Mouse (Mus musculus): ENCODE results near the gene Aspscr1.
"Not testable (repeated sequence)": the region's sequence is repeated elsewhere in the genome, so short reads cannot be mapped to it uniquely, and the experiment has no call there.

The Aspscr1 gene

DNA sequence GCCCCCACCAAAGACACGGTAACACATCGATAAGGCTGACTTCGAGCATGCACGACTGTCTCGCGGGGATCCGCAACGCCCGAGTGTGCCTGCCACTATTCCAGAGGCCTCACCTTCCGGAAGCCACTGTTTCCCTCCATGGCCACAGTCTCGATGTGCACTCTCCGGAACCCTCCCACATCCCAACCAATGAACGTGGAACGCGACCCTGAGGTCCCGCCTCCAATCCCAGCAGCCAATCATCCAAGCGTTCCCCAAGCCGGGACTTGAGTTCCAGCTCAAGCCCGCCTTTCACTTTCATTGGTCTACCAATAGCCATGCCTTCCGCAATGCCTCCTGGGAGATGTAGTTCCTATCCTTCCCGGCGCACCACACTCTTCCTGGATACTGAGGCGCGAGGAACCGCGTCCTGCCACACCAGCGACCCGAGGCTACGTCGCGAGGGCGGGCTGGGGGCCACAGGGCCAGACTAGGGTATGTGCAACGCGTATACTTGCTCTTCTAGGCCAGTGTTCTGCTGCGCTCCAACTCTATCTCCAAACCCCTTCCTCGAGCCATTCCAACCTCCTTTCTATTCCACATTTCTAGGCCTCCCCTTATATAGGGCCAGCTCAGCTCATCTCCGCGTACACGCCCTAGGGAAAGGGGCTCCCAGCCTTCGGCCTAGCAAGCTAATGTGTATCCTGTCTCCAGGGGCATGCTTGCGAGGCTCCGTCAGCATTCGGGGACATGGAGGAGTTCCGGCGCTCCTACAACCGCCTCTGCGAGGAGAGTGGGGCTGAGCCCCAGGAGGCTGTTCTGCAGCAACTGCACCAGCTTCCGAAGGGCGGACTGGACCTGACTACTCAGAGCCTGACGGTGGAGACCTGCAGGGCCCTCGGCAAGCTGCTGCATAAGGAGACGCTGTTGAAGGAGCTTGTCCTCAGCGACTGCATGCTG lies 41.1 kb downstream of the Aspscr1 start, which contains the start of the genes Cenpx and Lrrc45:
Gene Cenpx (minus strand): TSS at position 159 of the 939 bp plus-strand sequence.
Gene Lrrc45 (plus strand): TSS at position 346 of the 939 bp plus-strand sequence.
- peak; percentile 97 for DNase-seq (ENCODE audit: low read depth)

DNA sequence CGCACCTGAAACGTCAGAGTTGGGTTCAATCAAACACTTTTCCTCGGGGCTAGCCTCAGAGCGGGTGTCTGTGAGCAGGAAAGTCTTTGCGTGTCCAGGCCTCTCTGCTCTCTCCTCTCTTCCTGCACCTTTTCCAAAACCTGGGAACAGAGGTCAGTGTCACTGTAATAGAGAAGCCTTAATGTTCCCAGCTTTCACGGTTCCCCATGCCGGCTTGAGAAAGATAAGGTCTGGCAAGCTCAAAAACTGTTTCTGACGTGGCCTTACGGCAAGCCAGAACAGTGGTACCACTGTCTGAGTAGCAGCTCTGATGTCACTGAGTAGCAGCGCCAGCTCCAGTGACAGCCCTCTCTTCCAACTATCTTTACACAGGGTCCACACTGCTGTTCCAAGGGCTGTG lies 41.8 kb downstream of the Aspscr1 start:
- DNase-seq (ENCODE audit: low read depth): no peak

DNA sequence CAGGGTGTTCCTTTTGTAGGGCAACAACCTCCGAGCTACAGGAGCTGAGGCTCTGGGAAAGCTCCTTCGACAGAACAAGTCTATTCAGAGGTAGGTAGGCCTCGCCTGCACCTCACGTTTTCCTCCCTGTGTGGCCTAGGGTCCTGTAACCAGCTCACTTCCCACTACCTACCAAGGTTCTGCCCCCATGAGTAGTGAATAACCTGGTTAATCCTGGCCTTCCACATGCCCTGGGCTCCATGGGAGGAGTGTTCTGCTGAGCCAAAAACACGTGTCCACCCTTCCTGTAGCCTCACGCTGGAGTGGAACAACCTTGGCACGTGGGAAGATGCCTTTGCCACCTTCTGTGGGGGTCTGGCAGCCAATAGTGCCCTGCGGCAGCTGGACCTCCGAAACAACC lies 42.4 kb downstream of the Aspscr1 start:
- no peak for DNase-seq (ENCODE audit: low read depth)

DNA sequence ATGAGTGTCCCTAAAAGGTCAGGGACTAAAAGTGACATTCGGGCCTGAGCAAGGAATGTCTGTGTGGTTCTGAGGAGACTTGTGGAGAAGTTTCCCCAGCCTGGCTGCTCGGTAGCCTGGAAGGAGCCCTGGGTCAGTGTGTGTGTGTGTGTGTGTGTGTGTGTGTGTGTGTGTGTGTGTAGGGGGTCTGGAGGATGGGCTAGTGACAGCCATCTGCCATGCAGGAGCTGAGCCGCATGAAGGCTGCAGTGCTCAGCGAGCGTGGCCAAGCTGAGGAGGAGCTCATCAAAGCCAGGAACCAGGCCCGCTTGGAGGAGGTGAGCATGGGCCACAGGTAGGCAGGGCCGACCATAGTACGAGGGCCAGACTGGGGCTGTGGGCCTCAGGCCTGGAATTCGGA lies 46.5 kb downstream of the Aspscr1 start:
- no peak for DNase-seq (ENCODE audit: low read depth)

DNA sequence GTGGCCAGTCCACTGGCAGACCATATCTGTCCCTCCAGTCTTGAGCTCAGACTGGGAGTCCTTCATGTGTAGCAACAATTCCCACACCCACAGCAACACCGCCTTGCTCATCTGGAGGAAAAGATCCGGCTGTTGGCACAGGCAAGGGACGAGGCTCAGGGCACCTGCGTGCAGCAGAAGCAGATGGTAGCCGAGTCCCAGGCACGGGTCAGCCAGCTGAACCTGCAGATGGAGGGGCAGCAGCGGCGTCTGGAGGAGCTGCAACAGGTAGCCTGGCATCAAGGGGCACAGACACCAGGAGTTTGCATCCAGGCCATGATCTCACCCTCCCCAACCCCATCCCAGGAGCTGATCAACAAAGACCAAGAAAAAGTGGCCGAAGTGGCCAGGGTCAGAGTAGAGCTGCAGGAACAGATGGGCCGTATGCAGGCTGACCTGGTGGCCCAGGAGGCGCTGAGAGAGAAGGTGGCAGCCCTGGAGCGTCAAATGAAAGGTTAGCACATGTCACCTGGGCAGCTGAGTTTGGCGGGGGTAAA lies 47.1 kb downstream of the Aspscr1 start:
- DNase-seq (ENCODE audit: low read depth): no peak

DNA sequence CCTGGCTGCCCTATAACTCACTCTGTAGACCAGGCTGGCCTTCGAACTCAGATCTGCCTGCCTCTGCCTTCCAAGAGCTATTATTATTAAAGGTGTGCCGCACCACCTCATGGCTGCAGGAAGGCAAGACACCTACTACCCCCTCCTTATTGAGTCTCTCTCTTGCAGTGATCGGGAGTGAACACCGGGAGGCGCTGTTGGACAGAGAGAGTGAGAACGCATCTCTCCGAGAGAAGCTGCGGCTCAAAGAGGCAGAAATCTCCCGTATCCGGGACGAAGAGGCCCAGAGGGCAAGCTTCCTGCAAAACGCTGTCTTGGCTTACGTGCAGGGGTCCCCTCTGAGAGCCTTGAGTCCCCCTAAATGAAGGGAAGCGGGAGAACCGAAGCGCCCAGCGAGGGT lies 47.7 kb downstream of the Aspscr1 start:
- DNase-seq (ENCODE audit: low read depth): peak; percentile 96

DNA sequence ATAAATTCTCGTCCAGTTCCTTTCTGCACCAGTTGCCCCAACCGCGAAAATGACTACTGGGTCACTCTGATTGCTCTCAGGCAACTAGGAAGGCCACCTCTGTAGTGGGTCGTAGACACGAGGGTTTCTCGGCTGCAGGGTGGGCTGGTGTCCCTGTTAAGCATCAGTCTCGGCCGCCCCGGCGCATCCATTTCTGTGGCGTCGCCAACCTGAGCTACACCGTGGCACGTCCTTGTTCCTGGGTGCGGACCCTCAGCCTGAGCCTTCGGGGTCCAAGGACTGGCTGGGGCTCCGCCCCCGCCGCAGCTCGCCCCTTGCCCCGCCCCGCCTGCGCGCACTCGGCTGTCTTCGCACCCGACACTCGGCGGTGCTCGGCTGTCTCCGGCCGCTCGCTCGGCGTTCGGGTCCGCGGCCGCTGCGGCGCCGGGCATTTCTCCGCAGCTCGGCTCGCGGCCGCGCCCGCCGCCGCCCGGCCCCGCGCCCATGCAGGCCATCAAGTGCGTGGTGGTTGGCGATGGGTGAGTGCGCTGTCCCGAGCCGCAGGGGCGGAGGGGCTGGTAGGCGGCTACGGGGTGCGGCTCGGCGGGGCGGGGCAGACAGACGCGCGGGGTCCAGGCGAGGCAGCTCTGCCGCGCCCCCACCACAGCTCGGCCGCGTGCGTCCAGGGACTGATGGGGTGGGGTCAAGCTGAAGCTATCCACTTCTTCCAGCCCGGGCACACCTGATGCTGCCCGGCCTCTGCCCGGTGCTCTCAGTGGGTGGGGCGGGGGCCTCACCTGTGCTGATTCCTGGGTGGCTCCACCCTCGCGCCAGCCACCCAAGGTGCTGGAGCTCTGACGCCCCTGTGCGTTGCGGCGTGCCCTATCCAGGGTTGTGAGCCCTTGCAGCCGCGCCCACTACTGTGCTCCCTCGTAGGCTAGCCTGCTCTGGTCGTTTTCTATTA lies 48.6 kb downstream of the Aspscr1 start, which contains the start of gene Rac3:
Gene Rac3 (plus strand): TSS at position 347 of the 943 bp plus-strand sequence.
- peak; percentile 48 for DNase-seq (ENCODE audit: low read depth)

DNA sequence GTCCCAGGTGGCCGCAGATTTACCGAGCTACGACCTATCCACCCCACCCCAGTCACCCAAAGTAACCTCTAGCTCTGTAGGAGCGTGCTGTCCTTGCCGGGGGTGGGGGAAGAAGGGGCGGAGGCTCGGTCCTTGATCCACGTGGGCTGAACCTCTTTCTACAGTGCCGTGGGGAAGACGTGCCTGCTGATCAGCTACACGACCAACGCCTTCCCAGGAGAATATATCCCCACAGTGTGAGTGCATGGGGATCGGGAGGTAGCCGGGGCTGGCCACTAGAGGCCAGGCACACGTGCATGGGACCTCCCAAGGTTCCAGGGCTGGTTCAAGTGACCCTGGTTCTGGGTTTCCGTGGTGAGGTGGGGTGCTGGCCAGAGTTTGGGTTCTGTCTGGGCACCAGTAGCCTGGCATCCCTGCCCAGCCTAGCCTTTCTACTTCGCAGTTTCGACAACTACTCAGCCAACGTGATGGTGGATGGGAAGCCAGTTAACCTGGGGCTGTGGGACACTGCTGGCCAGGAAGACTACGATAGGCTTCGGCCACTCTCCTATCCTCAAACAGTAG lies 49.4 kb downstream of the Aspscr1 start:
- DNase-seq (ENCODE audit: low read depth): no peak

DNA sequence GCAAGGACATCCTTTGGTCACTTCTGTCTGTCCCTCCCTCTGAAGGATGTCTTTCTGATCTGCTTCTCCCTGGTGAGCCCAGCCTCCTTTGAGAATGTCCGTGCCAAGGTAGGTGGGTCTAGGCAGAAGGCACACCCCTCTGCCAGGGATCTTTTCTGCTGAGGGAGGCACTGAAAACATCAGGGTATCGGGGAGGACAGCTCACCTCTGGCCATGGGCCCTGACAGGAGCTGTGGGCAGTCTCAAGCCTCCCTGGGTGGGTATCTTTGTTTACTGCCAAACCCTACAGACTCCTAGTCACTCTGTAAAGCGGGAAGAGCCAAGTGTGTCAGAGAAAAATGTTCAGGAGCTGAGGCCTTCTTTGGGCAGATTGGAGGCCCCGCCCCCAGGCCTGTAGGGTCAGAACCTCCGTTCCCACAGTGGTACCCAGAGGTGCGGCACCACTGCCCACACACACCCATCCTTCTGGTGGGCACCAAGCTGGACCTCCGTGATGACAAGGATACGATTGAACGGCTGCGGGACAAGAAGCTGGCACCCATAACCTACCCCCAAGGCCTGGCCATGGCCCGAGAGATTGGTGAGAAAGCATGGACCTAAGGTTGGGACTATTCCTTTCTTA lies 50.1 kb downstream of the Aspscr1 start:
- DNase-seq (ENCODE audit: low read depth): no peak

DNA sequence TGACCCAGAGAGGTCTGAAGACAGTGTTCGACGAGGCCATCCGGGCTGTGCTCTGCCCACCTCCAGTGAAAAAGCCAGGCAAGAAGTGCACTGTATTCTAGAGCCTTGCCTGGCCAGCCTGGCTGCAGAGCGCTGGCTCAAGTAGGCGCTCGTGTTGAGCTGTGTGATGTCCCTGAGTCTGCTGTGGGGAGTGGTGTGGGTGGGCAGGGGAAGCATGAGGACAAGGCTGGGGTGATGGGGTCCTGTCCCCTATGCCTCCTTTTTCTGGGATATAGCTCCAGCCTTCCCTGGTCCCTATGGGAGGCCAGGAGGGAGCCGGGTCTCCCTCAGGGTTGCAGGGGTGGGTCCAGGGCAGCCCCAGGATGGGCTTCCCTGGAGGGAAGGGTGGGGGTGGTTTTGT lies 50.7 kb downstream of the Aspscr1 start:
- no peak for DNase-seq (ENCODE audit: low read depth)

DNA sequence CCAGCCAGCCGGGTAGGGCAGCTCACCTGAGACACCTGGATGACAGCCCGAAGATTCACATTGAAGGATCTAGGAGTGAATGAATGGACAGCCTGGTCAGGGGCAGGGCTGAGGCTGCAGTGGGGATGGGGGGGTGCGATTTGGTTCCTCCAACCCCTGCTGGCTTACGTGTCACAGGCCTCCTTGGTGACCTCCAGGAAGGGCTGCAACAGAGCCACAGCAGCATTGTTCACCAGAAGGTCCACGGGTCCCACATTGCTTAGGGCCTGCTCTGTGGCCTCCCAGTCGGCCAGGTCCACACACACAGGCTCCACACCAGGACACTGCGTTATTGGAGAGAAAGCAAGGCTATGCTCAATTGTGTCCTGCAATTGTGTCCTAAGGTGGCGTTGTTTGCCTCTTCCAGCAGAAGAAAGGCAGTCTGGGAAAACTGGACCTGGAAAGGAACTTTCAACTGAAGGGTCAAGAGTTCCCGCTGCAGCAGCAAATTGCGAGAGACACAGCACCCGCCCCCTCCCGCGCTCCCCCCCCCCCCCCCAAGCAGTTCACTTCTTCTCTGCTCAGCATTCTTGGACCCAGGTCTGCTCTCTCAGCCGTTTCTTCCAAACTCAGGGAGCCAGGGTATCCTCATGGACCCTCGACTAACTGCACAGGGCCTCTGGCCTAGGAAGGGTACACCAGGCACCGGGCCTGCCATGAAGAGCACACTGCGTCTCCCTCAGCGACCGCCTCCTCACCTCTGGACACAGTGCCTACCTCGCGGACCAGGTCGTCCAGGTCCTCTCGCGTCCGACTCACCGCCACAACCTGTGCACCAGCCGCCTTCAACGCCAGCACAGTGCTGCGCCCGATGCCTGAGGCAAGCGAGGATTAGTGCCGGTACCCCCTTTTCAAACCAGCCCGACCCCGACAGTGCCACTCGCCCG lies 53.7 kb downstream of the Aspscr1 start:
- no peak for DNase-seq (ENCODE audit: low read depth)

DNA sequence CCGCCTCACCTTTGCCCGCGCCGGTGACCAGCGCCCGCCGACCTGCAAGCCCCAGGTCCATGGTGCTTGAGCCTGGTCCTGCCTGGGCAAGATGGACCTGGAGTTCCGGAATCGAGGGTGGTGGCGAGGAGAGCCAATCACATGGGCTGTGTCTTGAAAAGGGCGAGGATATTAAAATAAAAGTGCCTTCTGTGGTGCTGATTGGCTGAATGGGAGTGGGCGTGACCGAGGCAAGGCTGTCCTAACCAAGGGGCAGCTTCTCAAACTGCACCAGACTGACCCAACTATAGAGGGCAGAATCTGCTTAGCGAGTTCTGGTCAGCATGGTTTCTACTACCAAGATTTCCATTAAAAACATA lies 54.4 kb downstream of the Aspscr1 start, which contains the start of gene Dcxr:
Gene Dcxr (minus strand): TSS at position 113 of the 359 bp plus-strand sequence.
- no peak for DNase-seq (ENCODE audit: low read depth)

DNA sequence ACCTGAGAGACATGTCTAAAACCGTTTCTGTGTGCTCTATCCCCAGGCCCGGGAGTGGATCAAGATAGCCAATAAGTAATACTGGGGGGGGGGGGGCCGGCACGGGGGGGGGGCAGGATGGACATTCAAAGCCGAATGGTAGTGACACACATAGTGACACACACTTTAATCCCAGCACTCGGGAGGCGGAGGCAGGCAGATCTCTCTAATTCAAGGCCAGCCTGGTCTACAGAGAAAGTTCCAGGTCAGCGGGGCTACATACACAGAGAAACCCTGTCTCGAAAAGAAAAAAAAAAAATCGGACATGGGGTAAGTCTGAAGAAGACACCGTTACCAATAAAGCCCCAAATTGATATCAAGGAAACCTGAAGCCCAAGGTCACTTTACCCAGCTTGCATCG lies 54.8 kb downstream of the Aspscr1 start:
- DNase-seq (ENCODE audit: low read depth): no peak

DNA sequence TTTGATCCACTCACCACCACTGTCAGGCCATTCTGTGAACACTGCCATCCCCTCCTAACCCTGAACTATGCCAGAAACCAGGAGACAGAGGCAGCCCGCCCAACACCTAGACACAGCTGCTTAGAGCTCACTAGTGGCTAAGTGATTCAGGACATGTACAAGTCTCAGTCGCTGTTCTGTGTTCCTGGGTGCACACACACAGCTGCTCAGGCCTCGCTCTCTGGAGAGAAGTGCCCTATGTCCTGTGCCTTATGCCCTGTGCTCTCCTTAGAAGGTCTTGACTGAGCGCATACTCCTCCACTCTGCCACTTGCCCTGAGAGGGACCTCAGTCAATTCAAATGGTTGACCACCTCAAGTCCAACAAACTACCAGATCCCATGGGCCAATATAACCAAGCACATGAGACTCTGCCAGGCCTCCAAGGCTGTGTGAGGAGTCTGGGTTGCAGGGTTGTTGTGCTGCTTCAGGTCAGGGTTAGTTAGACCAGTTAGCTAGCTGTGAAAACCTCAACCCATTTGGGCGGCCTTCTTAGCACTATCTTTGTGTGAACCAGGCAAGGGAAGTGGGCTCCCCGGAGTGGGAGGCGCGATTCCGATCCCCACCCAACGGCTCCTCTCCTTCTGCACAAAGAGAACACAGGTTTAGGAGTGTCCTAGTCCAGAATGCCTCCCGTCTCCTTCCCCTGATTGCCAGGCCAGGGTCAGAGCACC lies 55.9 kb downstream of the Aspscr1 start:
- no peak for DNase-seq (ENCODE audit: low read depth)

DNA sequence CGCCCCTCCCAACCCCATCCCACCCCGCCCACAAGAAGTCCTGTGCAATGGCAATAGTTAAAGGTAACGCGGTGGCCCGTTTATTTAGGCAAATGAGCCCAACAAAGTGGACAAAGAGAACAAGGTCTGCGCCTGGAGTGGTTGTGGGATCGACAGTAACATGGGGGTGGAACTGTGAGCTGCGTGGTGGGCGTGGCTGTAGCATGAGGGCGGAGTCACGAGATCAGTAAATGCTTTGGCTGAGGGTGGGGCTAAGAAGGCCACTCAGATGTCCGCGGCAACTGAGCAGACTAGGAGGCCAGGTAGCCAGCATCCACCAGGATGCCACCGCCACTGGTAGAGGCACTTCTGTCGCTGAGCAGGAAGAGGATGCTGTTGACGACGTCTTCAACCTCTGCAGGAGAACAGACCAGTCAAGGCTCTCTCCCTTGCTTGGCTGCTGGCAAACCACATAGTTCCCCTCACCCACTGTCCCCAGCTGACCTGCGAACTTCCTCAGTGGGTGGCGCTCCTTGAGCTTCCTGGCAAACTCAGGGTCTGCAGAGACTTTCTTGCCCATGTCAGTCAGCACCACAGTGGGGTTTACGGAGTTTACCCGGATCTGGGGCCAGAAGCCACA lies 56.8 kb downstream of the Aspscr1 start:
- not testable (repeated sequence) for DNase-seq (ENCODE audit: low read depth)

DNA sequence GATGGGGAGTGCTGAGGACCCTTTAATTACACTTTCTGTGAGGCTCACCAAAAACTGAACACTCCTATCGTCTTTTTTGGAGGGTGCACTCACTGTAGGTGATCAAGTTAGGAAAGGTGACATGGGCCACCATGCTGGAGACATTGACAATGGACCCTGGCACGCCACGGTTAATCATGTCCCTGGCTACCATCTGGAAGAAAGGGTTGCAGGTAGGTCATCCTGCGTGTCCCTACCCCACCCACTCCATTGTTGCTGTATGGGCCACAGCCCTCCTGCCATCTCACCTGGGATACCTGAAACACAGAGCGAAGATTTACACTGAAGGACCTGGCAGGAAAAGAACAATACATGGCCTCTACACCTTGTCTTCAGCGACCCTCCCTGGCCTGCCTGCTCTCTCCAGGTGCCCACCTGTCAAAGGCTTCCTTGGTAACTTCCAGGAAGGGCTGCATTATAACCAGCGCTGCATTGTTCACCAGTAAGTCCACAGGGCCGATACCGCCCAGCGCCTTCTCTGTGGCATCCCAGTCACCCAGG lies 57.6 kb downstream of the Aspscr1 start:
- no peak for DNase-seq (ENCODE audit: low read depth)

DNA sequence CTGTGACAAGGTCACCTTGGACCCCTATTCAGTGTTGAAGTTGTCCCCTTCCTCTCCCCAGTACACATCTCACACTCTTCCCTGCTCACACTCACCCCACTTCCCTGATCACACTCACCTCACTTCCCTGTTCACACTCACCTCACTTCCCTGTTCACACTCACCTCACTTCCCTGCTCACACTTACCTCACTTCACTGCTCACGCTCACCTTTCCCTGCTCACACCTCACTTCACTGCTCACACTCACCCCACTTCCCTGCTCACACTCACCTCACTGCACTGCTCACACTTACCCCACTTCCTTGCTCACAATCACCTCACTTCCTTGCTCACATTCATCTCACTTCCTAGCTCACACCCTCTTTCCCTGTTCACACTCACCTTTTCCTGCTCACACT lies 58.6 kb downstream of the Aspscr1 start:
- no peak for DNase-seq (ENCODE audit: low read depth)

DNA sequence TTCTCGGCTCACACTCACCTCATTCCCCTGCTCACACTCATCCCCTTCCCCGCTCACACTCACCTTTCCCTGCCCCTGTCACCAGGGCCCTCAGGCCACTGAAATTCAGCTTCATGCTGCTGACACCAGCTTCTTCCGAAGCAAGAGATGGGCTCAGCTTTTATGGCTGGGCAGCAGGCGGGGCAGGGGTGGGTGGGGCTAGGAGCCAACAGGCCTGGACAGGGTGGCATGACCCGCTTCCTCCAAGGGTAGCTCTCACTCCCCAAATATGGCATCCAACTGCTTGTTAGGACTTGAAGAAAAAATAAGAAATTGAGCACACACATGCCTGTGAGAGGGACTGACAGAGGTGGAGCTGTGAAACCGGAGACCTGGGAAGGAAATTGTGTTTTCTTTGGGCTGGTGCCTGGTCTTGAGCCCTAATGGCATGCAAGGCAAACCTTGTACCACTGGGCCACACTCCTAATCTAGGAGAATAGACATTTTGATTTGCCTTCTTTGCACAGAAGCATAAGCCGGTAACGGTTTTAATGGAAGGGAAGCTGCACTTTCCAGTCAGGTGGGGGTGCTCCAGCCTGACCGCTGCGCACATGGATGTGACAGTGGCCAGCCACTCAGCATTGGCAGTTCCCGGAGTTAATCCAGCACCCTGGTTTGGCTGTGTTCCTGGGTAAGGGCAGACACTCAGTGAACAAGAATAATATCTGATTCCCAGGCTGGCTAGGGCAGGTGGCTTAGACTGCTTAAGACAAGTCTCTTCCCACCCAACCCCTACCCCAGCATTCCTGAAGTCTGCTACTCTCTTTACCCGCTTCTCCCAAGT lies 59.3 kb downstream of the Aspscr1 start, which contains the start of gene Cbr2:
Gene Cbr2 (minus strand): TSS at position 257 of the 823 bp plus-strand sequence.
- DNase-seq (ENCODE audit: low read depth): no peak

All from naive thymus-derived CD4-positive, alpha-beta T cell, adult 2 months (primary cell).